Mouse (Mus musculus) neural tube, embryonic 13.5 days (tissue): ENCODE measurements around the gene Rrp7a. TPM values are rescaled to one million over a fixed set of nuclear protein-coding genes. Genes with fewer than 3 reads are reported as not detected.
A peak's percentile ranks its signal among the peaks of the same experiment; 100 is the strongest.

ENCODE experiments used
- ATAC-seq: fragments of 200-750 bp; cut with Nextera tagmentation; 2 replicates; pipeline ENCODE4 v1.8.0; 2017; ENCODE audit warnings: low read depth, mild to moderate bottlenecking, moderate TSS enrichment, moderate library complexity
- H3K27ac ChIP-seq: fragments of 300-500 bp; sonication (generic); replicated peaks from 2 replicates; pipeline ENCODE4 v1.5.1; 2015; ENCODE audit warnings: moderate library complexity, mild to moderate bottlenecking, inconsistent platforms
- H3K27me3 ChIP-seq: fragments of 300-500 bp; sonication (generic); 2 replicates; pipeline ENCODE4 v1.6.1; 2015; ENCODE audit warnings: mild to moderate bottlenecking, inconsistent platforms
- H3K36me3 ChIP-seq: fragments of 300-500 bp; sonication (generic); 2 replicates; pipeline ENCODE4 v1.6.1; 2015; ENCODE audit warnings: mild to moderate bottlenecking, inconsistent platforms
- H3K4me1 ChIP-seq: fragments of 300-500 bp; sonication (generic); replicated peaks from 2 replicates; pipeline ENCODE4 v1.6.1; 2015; ENCODE audit warnings: inconsistent platforms
- H3K4me2 ChIP-seq: fragments of 300-500 bp; sonication (generic); 2 replicates; pipeline ENCODE4 v1.6.1; 2015; ENCODE audit warnings: inconsistent platforms, mild to moderate bottlenecking, moderate library complexity
- H3K4me3 ChIP-seq: fragments of 300-500 bp; sonication (generic); 2 replicates; pipeline ENCODE4 v1.5.1; 2015; ENCODE audit warnings: mild to moderate bottlenecking, inconsistent platforms
- H3K9ac ChIP-seq: fragments of 300-500 bp; sonication (generic); 2 replicates; pipeline ENCODE4 v1.6.1; 2015; ENCODE audit warnings: moderate library complexity, mild to moderate bottlenecking, inconsistent platforms
- H3K9me3 ChIP-seq: fragments of 300-500 bp; sonication (generic); 2 replicates; pipeline ENCODE4 v1.6.1; 2016; ENCODE audit warnings: inconsistent platforms
- WGBS: fragments of 180-500 bp; shearing (Covaris S2); methylation state at CpG from one replicate; pipeline ENCODE4 v1.1.7; 2015; 5-methylcytosine and 5-hydroxymethylcytosine counted together
- polyA plus RNA-seq: library from polyadenylated mRNA; unstranded; fragments of >200 nt; fragmentation: Nextera tagmentation; extraction: Ambion mirVana; gene quantifications from 2 replicates; pipeline ENCODE4 v1.2.1, GENCODE M21; 2015

The Rrp7a gene
- polyA plus RNA-seq = 68.3 and 76.0 TPM in 2 replicates

GRCm38 (mm10) chr15:83122566-83123145 is at the start of gene Rrp7a:
TSS of gene Rrp7a (minus strand) at chr15:83122801.
- Histone ChIP-seq H3K9me3 (no peaks in the 10 kb centered on the region), H3K9ac (peak within 1 kb of the TSS; percentile 83), H3K36me3 (peaks cover 53% of the 10 kb centered on the region), H3K4me1 (peaks cover 28% of the 10 kb centered on the region), H3K27me3 (no peaks in the 10 kb centered on the region), H3K4me2 (peak within 1 kb of the TSS; percentile 81), H3K27ac (peak within 1 kb of the TSS; percentile 89), H3K4me3 (peak within 1 kb of the TSS; percentile 88)
- ATAC-seq = peak; percentile 89
- WGBS = 10% methylated on average over 32 of the region's 32 CpGs

DNA sequence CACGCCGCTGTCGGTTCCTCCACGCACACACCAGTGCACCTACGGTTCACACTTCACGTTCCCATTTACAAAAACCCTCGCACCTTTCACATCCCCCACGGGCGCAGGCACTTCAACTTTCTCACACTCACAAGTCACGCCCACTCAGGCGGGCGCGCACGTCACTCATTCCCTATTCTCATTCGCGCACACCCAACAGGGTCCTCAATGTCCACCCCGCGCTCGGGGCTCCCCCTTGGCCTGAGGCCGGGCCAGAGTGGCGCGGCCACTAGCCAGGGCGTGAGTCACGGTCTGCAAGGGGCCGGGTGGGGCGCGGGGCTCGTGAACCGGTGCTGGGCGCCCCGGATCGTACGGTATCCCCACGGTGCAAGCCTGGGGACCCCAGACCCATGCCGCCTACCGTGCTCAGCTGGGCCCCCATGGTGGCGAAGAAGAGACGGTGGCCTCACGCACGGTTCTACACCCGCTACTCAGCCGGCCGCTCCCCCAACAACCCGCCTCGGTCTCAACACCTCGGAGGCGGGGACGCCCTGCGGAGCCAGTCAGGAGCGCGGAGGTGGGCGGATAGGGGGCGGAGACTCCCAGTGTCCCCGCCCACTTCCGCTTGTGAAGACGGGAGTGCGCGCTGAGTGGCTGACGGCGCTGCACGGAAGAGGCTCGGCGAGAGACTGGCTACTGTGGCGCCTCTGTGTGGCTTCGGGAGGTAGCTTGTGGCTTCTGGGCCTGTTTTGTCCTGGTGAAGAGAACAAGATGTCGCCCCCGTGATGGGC is 49.3 kb upstream of the Rrp7a start:
- peak overlapping the region; percentile 81 for H3K4me2 ChIP-seq
- H3K27me3 ChIP-seq = no peaks in the 10 kb centered on the region
- WGBS = under 1% methylated on average over 67 of the region's 67 CpGs
- peak overlapping the region; percentile 89 for H3K9ac ChIP-seq
- H3K27ac ChIP-seq = peak overlapping the region; percentile 91
- no peaks in the 10 kb centered on the region for H3K9me3 ChIP-seq
- H3K4me3 ChIP-seq = peak overlapping the region; percentile 88
- no peaks in the 10 kb centered on the region for H3K36me3 ChIP-seq
- ATAC-seq = peak; percentile 99
- peaks cover 51% of the 10 kb centered on the region for H3K4me1 ChIP-seq

DNA sequence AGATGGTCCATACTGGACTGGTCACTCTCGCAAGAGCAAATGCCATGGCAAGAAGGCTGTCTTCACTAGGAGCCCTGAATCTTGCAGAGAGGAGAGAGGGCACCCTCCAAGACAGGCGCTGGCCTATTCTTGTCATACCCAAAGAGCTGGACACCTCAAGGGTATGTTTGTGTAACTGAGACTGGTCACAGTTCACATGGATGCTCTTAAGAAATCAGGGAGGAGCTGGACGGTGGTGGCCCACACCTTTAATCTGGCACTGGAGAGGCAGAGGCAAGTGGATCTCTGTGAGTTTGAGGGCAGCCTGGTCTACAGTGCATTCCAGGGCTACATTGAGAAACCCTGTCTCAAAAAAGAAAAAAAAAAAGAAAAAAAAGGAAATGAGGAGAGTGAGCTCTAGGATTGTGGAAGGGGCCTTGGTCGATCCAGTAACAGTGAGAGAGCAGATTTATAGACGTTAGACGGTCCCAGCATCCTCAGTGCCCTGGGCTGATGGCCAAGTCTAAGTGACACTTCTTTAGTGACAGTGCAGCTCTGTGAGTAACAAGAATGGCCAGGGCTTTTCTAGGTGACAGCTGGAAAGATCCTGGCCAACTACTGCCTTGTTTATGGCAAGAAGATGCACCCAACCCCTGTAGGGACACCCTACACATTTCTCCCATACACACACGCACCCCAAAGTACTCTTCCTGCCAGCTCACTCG is 48.5 kb upstream of the Rrp7a start:
- no peak for ATAC-seq
- Histone ChIP-seq H3K27me3 (no peaks in the 10 kb centered on the region), H3K27ac (peak overlapping the region; percentile 91), H3K9me3 (no peaks in the 10 kb centered on the region), H3K4me1 (peaks cover 55% of the 10 kb centered on the region), H3K9ac (peak overlapping the region; percentile 89), H3K4me2 (peak overlapping the region; percentile 81), H3K36me3 (no peaks in the 10 kb centered on the region), H3K4me3 (peak overlapping the region; percentile 88)
- WGBS = 48% methylated on average over 8 of the region's 8 CpGs

DNA sequence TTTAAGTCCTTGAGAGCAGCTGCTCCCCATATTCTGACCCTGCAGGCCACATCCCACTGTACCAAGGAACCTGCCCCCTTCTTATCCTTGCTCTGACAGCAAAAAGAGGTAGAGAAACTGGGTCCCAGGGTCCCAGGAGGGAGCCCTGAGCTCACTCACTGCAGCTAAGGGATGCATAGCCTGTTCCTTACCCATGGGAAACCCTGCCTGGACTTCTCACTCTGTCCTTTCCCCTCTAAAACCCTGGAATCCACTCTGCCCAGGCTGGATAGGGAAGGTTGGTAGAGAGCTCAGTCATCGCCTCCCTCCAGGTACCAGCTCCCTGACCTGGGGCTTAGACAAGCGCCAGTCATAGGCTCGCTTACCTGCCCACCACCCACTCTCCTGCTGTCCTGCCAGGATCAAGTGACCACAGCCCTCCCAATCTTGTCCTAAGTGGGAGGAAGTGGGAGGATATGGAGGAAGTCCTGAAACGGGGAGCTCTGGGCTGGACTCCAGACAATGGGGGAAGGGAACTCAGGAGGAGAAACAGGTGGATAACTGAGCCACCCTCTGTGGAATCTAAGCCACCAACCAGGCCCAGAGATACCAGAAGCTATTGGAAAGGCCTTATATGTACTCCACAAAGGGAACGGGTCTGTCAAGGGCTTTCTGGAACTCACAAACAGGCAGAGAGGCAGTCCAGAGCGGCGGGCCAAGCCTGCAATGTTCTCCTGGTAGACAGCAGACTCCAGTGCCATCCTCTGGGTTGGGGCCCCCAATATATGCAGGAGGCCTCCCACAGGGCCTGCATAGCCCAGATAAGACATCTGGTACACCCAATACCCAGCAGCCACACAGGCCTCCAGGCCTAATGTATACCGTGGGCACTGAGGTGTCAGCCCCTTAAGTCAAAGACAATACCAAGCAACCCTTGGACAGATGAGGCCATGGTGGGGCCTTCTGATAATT is 47.4 kb upstream of the Rrp7a start:
- H3K4me2 ChIP-seq = 0 out of 2 replicates have a peak overlapping the region, but pooled peaks have one; percentile 81
- peaks cover 6% of the 10 kb centered on the region for H3K36me3 ChIP-seq
- 0 out of 2 replicates have a peak overlapping the region, but pooled peaks have one; percentile 28 for H3K9ac ChIP-seq
- no peak overlapping the region for H3K4me3 ChIP-seq
- no peaks in the 10 kb centered on the region for H3K27me3 ChIP-seq
- ATAC-seq = no peak
- no peaks in the 10 kb centered on the region for H3K9me3 ChIP-seq
- 87% methylated on average over 8 of the region's 8 CpGs for WGBS
- no peak overlapping the region for H3K27ac ChIP-seq
- peaks cover 55% of the 10 kb centered on the region for H3K4me1 ChIP-seq

DNA sequence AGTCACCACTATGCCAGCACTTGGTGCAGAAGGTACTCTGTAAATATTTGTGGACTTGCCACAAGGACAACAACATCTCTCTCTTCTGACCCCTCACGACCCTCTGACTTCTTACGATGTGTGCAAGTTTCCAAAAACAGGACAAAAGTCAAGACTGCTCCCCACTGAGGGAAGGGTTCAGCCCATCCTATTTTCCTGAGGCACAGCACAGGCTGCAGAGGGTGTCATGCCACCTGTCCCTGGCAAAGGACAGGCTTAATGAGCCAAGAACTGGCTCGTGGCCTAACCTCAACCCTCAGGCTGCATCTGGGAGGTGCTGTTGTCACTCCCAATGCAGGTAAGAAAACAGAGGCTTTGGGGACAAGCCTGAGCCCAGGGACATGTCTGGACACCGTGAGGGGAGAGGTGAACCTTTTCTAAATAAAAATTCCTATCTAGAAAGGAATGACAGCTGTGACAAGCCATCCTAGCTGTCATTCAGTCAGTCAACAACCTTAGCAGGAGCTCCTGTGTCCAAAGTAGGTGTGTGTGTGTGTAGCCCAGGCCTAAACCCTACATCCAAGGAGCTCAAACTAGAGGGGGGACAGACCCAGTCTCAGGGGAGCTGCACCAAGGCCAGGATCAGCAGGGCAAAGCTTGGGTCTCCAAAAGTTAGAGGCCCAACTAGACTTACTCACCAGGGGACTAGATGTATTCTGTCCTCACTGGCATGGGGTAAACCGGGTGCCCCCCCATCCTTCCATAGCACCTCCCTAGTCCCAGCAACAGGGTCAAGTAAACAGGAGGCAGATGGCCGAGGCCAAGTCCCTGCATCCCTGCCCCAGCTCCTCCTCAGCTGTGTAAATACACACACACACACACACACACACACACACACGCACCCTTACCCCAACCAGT is 46.5 kb upstream of the Rrp7a start:
- peaks cover 55% of the 10 kb centered on the region for H3K4me1 ChIP-seq
- WGBS = 73% methylated on average over 7 of the region's 7 CpGs
- no peak overlapping the region for H3K4me2 ChIP-seq

GRCm38 (mm10) chr15:83168311-83168710 is 45.7 kb upstream of the Rrp7a start:
- ATAC-seq = no peak
- Histone ChIP-seq H3K4me3 (no peak overlapping the region), H3K4me1 (peaks cover 54% of the 10 kb centered on the region), H3K4me2 (no peak overlapping the region), H3K36me3 (peaks cover 10% of the 10 kb centered on the region), H3K9me3 (no peaks in the 10 kb centered on the region), H3K27ac (no peak overlapping the region), H3K9ac (no peak overlapping the region), H3K27me3 (no peaks in the 10 kb centered on the region)
- 75% methylated on average over 3 of the region's 3 CpGs for WGBS

More for the DNA sequence above, 46.5 kb upstream of the Rrp7a start:
- Histone ChIP-seq H3K4me3 (no peak overlapping the region), H3K9me3 (no peaks in the 10 kb centered on the region), H3K36me3 (peaks cover 10% of the 10 kb centered on the region), H3K9ac (0 out of 2 replicates have a peak overlapping the region, but pooled peaks have one; percentile 28), H3K27ac (no peak overlapping the region), H3K27me3 (no peaks in the 10 kb centered on the region)
- no peak for ATAC-seq

DNA sequence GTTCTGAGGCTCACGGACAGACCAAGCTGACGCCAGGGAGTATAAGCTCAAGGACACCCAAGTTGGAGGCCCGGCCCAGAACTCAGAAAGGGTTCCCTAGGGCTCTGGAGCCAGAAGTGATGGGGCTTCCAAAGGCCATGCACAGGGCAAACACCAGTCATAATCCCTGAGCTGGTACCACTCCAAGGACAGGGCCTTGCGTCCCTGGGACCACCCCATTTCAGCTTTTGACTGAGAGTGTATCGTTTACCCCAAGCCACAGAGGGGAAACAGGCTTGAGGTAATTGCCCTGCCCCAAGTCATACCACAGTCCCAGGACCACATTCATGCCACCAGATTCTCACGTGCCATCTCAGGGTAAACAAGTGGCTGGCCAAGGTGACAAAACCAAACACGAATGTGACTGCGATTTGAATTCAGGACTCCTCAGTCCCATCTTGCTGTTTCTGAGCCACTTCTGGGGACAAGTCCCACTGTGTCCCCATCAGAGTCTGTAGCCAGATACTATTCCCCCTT is 45.0 kb upstream of the Rrp7a start:
- Histone ChIP-seq H3K4me3 (no peak overlapping the region), H3K4me1 (peaks cover 47% of the 10 kb centered on the region), H3K4me2 (no peak overlapping the region), H3K9me3 (no peaks in the 10 kb centered on the region), H3K27ac (no peak overlapping the region), H3K36me3 (peaks cover 13% of the 10 kb centered on the region), H3K27me3 (no peaks in the 10 kb centered on the region), H3K9ac (0 out of 2 replicates have a peak overlapping the region, but pooled peaks have one; percentile 17)
- WGBS = 90% methylated on average over 8 of the region's 8 CpGs
- ATAC-seq = no peak

- no peak for ATAC-seq
- Histone ChIP-seq H3K9ac (peak overlapping the region; percentile 17; the same call in 1 of the 2 replicates), H3K4me3 (no peak overlapping the region), H3K27me3 (no peaks in the 10 kb centered on the region), H3K4me1 (peaks cover 45% of the 10 kb centered on the region), H3K36me3 (peaks cover 17% of the 10 kb centered on the region), H3K9me3 (no peaks in the 10 kb centered on the region), H3K4me2 (no peak overlapping the region), H3K27ac (no peak overlapping the region)
- WGBS = 73% methylated on average over 5 of the region's 5 CpGs
These were observed 44.5 kb upstream of the Rrp7a start for GRCm38 (mm10) chr15:83167126-83167525.

GRCm38 (mm10) chr15:83166642-83167041 is 44.0 kb upstream of the Rrp7a start:
- Histone ChIP-seq H3K9me3 (no peaks in the 10 kb centered on the region), H3K27me3 (no peaks in the 10 kb centered on the region), H3K4me1 (peaks cover 45% of the 10 kb centered on the region), H3K4me2 (no peak overlapping the region), H3K4me3 (no peak overlapping the region), H3K9ac (peak overlapping the region; percentile 17; the same call in 1 of the 2 replicates), H3K27ac (no peak overlapping the region), H3K36me3 (peaks cover 22% of the 10 kb centered on the region)
- 89% methylated on average over 3 of the region's 3 CpGs for WGBS
- no peak for ATAC-seq

GRCm38 (mm10) chr15:83165526-83166315 is 43.1 kb upstream of the Rrp7a start:
- H3K4me2 ChIP-seq = no peak overlapping the region
- no peak for ATAC-seq
- 88% methylated on average over 13 of the region's 13 CpGs for WGBS

More at GRCm38 (mm10) chr15:83165526-83166315, 43.1 kb upstream of the Rrp7a start:
- Histone ChIP-seq H3K4me1 (peaks cover 41% of the 10 kb centered on the region), H3K9me3 (no peaks in the 10 kb centered on the region), H3K4me3 (no peak overlapping the region), H3K27ac (no peak overlapping the region), H3K36me3 (peaks cover 29% of the 10 kb centered on the region), H3K9ac (no peak overlapping the region), H3K27me3 (no peaks in the 10 kb centered on the region)
